Mouse (Mus musculus) C2C12 (cell line): ENCODE results near the gene Racgap1. TPM values are rescaled to one million over a fixed set of nuclear protein-coding genes. Genes with fewer than 3 reads are reported as not detected.

Experiments
- H3K27me3 ChIP-seq: one replicate; pipeline ENCODE4 v1.6.1; 2011; ENCODE audit not compliant: control insufficient read depth, insufficient read depth, insufficient read length
- H3K36me3 ChIP-seq: one replicate; pipeline ENCODE4 v1.6.1; 2011; ENCODE audit not compliant: control insufficient read depth, insufficient read depth
- H3K4me3 ChIP-seq: one replicate; pipeline ENCODE4 v1.5.1; 2011; ENCODE audit warnings: mild to moderate bottlenecking, control low read depth; ENCODE audit not compliant: poor library complexity, insufficient read depth, severe bottlenecking
- H3K79me2 ChIP-seq: one replicate; pipeline ENCODE4 v1.6.1; 2011; ENCODE audit not compliant: control insufficient read depth, insufficient read depth
- H3K79me3 ChIP-seq: one replicate; pipeline ENCODE4 v1.6.1; 2011; ENCODE audit warnings: low read depth, control low read depth
- H3ac ChIP-seq: one replicate; pipeline ENCODE3; 2011; ENCODE audit warnings: low read depth; ENCODE audit not compliant: control insufficient read depth, insufficient read length
- CEBPB ChIP-seq: IDR thresholded peaks from one replicate; pipeline ENCODE4 v1.6.1; 2011; ENCODE audit warnings: low read depth, mild to moderate bottlenecking, control low read depth, moderate library complexity
- CTCF ChIP-seq: IDR thresholded peaks from one replicate; pipeline ENCODE4 v1.5.1; 2011; ENCODE audit not compliant: control insufficient read depth, insufficient read depth, insufficient read length
- FOSL1 ChIP-seq: IDR thresholded peaks from one replicate; pipeline ENCODE4 v1.8.0; 2011; ENCODE audit warnings: mild to moderate bottlenecking, low read length; ENCODE audit not compliant: poor library complexity, insufficient read depth, severe bottlenecking
- MAX ChIP-seq: IDR thresholded peaks from one replicate; pipeline ENCODE4 v1.6.1; 2011; ENCODE audit warnings: mild to moderate bottlenecking, control low read depth
- MYOD1 ChIP-seq: IDR thresholded peaks from one replicate; pipeline ENCODE4 v1.6.1; 2011; ENCODE audit warnings: low read depth; ENCODE audit not compliant: control insufficient read depth, insufficient read length
- MYOG ChIP-seq: IDR thresholded peaks from one replicate; pipeline ENCODE4 v1.6.1; 2011; ENCODE audit not compliant: control insufficient read depth, insufficient read length; ENCODE audit errors: extremely low read depth
- USF1 ChIP-seq: IDR thresholded peaks from one replicate; pipeline ENCODE4 v1.6.1; 2011; ENCODE audit warnings: low read depth, mild to moderate bottlenecking, control low read depth, moderate library complexity
- polyA plus RNA-seq: library from polyadenylated mRNA; unstranded; fragments of >200 nt; fragmentation: generic; extraction: Trizol; gene quantifications from one replicate; pipeline ENCODE4 v1.2.1, GENCODE M21; 2012; ENCODE audit warnings: missing spikeins

Racgap1 gene
- polyA plus RNA-seq, 1 experiment, result 175 TPM

DNA sequence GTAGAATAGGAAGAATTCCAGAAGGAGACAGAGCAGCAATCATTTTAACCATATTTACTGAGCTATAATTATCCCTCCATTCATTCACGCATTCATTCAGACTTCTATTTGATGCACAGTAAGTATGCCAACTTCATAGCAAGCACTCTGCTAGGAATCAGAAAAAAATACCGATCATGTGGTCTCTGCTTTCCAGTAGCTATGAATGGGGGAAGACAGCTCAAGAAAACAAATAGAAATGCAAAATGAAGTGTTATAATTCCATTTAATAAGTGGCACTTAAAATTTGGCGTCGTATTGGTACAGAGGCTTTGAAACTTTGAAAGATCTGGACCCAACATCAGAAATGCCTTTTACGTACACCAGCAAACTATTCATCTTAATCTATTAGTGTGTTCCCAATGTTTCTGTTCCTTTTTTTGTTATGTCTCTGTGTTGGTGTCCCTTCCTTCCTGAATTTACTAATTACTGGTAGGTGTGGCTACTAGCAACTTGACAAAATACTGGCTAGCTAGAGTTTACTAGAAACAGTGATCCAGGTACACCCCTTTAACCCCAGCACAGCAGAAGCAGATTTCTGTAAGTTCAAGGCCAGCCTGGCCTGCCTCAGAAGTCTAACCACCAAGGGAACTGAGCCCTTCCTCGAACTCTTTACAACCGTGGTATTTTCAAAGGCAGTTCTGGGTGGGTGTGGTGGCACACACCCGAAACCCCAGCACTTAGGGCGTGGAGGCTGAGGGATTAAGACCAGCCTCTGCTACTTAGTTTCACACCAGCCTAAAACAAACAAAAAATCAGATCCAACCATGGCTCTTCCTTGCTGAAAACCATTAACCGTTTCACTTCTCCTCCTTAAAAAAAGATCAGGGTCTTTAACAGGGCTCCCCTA is 772 bp upstream of the Racgap1 start:
- Histone ChIP-seq H3K79me3 (peaks cover 39% of the 10 kb centered on the region), H3K4me3 (peak overlapping the region; percentile 90)
- TF ChIP-seq MAX (no peak), MYOD1 (no peak), CTCF (no peak), CEBPB (no peak), FOSL1 (no peak), MYOG (no peak), USF1 (no peak)

DNA sequence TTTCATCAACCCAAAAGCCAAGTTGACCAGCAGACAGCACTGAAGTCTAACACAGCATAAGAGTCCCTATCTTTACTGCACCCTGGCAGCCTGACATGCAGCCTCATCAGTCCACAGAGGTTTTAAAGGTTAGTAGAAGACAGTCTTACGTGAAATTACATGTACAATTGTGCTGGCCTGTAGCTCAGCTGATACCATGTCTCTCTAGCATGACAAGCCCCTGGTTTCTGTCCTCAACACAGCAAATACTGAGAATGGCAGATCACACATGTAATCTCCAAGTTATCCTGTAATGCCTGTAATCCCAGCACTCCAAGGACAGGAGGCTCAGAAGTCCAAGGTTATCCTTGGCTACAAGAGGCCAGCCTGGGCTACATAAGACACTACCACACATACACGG is 1.2 kb downstream of the Racgap1 start:
- Histone ChIP-seq H3K36me3 (peaks cover 8% of the 10 kb centered on the region), H3K27me3 (no peaks in the 10 kb centered on the region), H3K4me3 (peak overlapping the region; percentile 90), H3K79me2 (peaks cover 61% of the 10 kb centered on the region), H3K79me3 (peaks cover 58% of the 10 kb centered on the region), H3ac (peak overlapping the region; percentile 49)
- no peak for TF ChIP-seq MYOD1
- TF ChIP-seq CEBPB, result no peak
- TF ChIP-seq FOSL1, result no peak
- no peak for TF ChIP-seq USF1
- no peak for TF ChIP-seq MYOG
- no peak for TF ChIP-seq CTCF
- TF ChIP-seq MAX, result no peak

More for the DNA sequence above, 772 bp upstream of the Racgap1 start:
- H3K36me3 ChIP-seq, result peaks cover 8% of the 10 kb centered on the region
- peaks cover 4% of the 10 kb centered on the region for H3K27me3 ChIP-seq
- H3K79me2 ChIP-seq, result peaks cover 41% of the 10 kb centered on the region
- no peak overlapping the region for H3ac ChIP-seq

- no peaks in the 10 kb centered on the region for H3K27me3 ChIP-seq
- H3K79me2 ChIP-seq, result peaks cover 72% of the 10 kb centered on the region
- H3ac ChIP-seq, result peak overlapping the region; percentile 10
- no peak for TF ChIP-seq MYOD1
- TF ChIP-seq USF1, result no peak
- no peak for TF ChIP-seq MYOG
- TF ChIP-seq MAX, result no peak
- no peak for TF ChIP-seq CEBPB
- peaks cover 10% of the 10 kb centered on the region for H3K36me3 ChIP-seq
- H3K4me3 ChIP-seq, result peak overlapping the region; percentile 16
- peaks cover 69% of the 10 kb centered on the region for H3K79me3 ChIP-seq
Observed at GRCm38 (mm10) chr15:99649067-99649761, 2.2 kb downstream of the Racgap1 start.

GRCm38 (mm10) chr15:99648326-99648725 is 3.1 kb downstream of the Racgap1 start:
- H3K36me3 ChIP-seq, result peaks cover 13% of the 10 kb centered on the region
- H3ac ChIP-seq, result no peak overlapping the region
- no peak overlapping the region for H3K4me3 ChIP-seq
- H3K79me3 ChIP-seq, result peaks cover 78% of the 10 kb centered on the region
- H3K79me2 ChIP-seq, result peaks cover 80% of the 10 kb centered on the region
- no peak for TF ChIP-seq FOSL1
- no peaks in the 10 kb centered on the region for H3K27me3 ChIP-seq

DNA sequence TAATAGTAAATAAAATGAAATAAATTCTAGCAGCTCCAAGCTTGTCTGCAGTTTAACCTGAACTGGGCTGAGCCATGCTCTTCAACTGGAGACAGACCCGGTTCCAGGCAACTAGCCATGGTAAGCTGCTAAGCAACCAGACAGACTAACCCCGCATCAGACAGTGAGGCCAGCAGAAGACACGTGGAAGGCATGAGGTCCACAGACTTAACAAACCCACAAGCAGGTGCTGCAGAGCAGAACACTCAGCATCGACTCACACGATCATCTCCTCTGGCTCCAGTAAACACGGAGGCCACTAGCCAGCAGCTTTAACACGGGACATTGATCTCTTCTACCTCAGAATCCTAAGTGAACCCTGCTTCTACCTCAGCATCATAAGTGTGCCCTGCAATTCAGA is 6.7 kb downstream of the Racgap1 start:
- Histone ChIP-seq H3ac (peak overlapping the region; percentile 14), H3K79me3 (peaks cover 89% of the 10 kb centered on the region), H3K4me3 (no peak overlapping the region), H3K27me3 (no peaks in the 10 kb centered on the region), H3K36me3 (peaks cover 48% of the 10 kb centered on the region), H3K79me2 (peaks cover 95% of the 10 kb centered on the region)
- TF ChIP-seq MYOG (no peak), MYOD1 (peak; percentile 72), MAX (peak; percentile 89), USF1 (no peak), CEBPB (no peak), CTCF (no peak), FOSL1 (no peak)

- Histone ChIP-seq H3K79me3 (peaks cover 80% of the 10 kb centered on the region), H3K27me3 (no peaks in the 10 kb centered on the region), H3K79me2 (peaks cover 86% of the 10 kb centered on the region), H3K36me3 (peaks cover 52% of the 10 kb centered on the region), H3K4me3 (no peak overlapping the region), H3ac (no peak overlapping the region)
- TF ChIP-seq USF1, result no peak
- TF ChIP-seq MYOD1, result no peak
Observed at GRCm38 (mm10) chr15:99643832-99644231, 7.6 kb downstream of the Racgap1 start.
